Mouse (Mus musculus) right cerebral cortex, postnatal 4 days (tissue): ENCODE results near the gene H13.
A peak's percentile ranks its signal among the peaks of the same experiment; 100 is the strongest.

ENCODE experiments used
- DNase-seq: peaks from one replicate; pipeline ENCODE4 v3.0.0-alpha.2; 2022

Gene H13

DNA sequence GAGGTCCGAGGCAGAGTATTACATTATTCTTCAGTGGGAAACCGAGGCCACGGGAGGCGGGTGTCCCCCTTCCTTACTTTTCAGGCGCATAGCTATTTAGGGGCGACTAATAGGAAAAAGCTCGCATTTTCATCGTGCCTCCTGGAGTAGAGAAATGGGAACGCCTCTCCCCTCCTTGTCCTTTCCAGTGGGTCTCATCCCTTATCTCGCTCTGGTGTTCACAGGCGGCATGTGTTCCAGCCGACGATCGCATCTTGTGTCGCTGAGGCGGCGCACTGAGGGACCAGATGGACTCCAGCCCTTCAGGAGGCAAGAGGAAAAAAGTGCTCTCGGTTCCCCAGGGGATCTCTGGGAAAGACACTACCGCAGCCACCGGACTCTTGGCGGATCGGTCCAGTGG lies 67.5 kb downstream of the H13 start:
- no peak for DNase-seq

DNA sequence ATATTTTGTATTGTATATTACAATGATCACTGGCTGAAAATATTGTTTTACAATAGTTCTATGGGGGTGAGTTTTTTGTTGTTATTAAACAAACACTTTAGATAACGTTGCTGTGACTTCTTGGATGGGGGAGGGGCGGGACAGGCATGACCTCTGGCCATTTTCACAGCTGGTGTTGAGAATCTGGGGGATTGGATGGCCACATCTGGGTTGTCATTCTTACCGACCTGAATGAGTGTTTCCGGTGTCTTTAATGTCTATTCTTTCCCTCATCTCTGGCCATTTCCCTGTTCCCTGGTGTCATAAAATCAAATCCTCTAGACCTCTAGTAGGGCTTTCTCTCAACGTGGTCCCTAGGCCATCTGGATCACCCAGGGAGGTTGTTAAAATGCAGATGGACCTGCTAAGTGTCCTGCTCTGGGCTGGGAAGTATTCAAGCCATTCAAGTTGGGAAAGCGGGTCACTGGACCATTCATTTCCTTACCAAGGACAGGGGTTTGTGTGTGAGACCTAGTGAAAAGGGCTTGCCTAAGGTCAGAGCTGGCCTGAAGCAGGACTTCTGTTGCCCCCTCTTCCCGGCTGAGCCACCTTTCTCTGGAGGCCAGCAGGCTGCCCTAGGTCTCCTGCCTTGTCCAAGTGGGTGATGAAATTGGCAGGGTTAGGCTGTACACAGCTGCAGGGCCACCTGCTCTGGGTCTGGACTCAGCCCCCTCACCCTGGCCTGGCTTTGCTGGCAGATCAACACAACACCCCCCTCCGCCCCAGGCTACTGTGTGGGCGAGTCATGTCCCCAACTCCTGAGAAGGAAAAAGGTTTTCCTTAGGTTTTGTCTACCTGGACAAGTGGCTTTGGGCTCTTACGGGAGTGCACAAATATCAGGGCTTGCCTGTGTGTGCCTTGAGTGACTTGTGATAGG lies 68.3 kb downstream of the H13 start:
- no peak for DNase-seq

DNA sequence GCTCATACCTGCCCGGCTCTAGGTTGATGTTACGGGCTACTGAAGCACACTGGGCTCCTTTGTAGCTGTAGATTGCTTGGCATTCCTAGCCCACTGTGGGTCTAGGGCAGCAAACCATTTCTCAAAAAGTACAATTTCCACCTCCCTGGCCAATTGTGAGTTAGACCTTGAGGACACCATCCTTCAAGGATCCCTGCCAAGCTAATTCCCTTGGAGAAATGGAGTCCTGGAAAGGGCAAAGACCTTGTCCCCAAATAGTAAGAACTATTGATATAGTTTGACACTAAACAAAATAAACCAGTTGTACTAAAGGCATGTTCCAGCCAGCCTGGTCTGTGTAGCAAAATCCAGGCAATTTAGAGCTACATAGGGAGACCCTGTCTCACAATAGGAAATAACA lies 69.1 kb downstream of the H13 start:
- DNase-seq = no peak

DNA sequence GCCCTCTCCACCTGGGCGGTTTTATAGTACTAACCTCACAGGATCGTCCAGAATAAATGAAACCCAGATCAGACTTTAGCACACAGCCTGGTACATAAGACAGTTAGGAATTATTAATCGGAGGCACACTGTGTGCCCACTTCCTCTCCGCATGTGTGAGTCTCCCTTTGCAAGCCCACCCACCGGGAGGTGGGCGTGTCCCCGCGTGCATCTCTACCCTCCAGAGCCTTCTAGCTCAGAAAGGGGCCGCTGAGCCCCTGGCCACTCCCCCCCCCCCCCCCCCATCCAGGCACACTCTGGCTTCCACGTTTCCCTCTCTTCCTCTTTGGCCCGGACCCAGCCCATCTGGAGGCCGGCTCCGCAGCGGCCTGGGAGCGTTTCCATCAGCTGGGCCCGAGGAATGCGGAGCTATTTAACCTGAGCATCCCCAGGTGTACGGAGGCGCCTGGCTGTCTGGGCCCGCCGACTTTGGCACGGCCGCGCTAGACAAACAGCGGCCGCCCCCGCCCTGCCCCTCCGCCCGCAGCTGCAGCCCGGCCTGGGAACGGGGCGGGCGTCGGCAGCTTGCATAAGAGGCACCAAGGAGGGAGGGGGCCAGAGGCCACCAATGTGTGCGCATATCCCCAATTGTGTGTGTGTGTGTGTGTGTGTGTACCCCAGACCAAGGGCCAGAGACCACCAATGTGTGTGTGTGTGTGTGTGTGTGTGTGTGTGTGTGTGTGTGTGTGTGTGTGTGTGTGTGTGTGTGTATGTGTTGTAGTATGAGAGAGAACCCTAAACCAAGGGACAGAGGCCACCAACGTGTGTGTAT lies 70.0 kb downstream of the H13 start:
- peak; percentile 45 for DNase-seq

DNA sequence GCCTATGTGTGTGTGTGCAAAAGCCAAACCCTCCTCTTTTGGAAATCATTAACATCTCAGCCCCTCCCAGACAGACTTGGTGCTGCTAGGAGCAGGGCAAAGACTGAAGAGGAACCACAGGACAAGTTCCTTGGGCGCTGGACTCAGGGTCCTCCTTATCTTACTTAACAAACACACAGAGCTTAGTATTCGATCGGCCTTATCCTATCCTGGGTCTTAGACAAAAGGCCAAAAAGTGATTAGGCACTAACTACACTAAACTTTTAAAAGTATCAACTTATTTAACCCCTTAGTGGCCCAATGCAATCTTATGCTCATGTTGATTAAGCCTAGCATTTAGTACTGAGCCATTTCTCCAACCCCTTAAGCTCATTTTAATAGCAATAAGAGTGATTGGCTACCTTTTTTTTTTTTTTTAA lies 70.6 kb downstream of the H13 start:
- no peak for DNase-seq

DNA sequence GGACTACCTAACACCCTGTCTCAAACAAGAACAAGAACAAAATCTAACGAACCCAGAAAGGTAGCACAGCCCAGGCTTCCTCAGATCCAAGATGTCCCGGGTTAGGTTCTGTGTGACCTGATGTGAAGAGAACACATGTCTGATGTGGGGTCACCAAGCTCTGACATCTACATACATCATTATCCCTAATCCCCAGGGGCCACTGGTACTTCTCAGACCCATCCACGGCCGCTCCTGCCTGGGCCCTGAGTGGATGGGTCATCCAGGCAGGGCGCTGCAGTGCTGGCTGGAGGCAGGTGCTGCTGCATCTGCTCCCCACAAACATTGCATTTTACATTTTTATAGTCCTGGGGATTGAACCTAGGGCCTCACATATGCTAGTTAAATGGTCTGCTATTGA lies 71.2 kb downstream of the H13 start:
- no peak for DNase-seq

DNA sequence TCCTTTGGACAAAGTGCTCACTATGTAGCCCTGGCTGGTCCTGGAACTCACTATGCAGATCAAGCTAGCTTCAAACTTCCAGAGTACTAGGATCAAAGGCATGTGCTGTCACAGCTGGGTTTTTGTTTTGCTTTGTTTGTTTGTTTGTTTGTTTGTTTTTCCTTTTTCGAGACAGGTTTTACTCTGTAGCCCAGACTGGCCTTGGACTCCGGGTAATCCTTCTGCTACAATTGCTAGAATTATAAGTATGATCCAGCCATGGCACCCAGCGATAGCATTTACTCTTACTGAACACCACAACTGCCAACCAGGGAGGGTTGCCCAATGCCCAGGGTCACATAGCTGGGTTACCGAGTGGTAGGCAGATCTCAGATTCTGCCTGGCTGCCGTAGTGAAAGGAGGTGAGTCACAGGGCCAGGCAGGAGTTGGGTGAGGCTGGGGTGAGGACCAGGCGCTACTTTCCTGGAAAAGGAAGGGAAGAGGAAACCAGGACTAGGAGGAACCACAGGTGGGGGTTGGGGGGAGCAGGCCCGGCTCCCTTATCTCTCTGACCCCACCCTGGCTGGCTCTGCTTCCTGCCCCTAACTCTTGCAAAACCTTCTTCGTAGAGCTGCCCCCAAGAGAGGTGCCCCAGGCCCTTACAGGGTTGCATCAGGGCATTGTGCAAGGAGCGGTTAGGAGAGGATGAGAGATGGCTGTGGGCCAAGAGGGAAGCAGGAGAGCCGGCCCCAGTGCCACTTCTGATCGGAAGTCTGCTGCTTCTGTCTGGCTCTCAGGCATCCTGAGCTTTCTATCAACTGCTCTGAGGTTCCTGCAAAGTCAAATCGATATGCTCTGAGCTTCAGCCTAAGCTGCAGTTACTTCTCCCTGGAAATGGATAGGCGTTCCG lies 72.1 kb downstream of the H13 start:
- no peak for DNase-seq

DNA sequence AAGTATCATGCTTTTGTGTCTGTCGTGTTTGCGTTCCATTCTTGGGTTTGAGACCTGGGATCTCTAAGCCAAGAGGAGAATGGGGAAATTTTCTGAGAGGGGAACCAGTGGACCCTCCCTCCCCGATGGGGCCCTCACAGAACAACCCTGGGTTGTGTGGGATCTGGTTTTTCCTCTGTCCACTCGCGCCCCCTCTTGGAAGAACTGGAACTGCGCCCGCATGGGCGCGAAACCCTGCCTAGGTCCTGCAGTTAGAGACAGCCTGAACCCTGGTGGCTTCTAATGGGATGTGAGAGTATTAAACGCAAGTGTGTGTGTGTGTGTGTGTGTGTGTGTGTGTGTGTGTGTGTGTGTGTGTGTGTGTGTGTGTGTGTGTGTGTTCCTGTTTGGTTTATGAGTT lies 73.2 kb downstream of the H13 start:
- DNase-seq = peak; percentile 67

DNA sequence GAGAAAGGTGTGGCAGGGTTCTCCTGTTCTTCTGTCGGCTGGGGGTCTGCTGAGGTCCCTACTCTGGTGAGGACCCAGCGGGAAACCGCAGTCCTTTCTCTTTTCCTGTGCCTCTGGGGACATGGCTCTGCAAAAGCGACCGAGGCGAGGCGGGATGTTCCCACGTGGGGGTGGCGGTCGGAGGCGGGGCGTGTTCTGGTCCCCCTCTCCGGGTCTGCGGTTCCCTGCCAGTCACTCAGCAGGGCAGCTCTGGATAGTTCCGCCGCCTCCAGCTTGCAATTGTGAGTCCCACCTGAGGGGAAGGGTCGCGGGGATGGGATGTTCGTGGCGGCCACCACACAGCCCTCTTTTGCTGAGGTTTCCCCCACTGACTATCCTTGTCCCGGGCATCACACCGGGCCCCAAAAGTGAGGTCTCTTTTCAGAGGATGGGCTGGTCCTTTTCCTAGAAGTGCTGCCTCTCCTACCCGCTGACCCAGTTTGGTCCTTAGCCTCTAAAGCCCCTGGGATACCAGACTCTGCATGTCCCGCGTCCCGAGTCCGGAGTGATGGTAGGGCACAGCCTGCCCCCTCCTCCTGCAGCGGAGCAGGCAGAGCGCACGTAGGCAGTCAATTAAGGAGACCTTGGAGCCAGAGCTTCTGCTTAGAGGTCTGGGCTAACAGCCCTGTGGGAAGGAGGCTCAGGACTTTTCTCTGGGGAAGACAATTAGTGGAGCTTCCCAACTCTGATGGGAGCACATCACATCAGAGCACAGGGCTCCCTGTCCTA lies 84.9 kb downstream of the H13 start, which contains the start of gene Cox4i2:
TSS of gene Cox4i2 (plus strand) at position 230 of the 768 bp plus-strand sequence.
- DNase-seq = no peak

DNA sequence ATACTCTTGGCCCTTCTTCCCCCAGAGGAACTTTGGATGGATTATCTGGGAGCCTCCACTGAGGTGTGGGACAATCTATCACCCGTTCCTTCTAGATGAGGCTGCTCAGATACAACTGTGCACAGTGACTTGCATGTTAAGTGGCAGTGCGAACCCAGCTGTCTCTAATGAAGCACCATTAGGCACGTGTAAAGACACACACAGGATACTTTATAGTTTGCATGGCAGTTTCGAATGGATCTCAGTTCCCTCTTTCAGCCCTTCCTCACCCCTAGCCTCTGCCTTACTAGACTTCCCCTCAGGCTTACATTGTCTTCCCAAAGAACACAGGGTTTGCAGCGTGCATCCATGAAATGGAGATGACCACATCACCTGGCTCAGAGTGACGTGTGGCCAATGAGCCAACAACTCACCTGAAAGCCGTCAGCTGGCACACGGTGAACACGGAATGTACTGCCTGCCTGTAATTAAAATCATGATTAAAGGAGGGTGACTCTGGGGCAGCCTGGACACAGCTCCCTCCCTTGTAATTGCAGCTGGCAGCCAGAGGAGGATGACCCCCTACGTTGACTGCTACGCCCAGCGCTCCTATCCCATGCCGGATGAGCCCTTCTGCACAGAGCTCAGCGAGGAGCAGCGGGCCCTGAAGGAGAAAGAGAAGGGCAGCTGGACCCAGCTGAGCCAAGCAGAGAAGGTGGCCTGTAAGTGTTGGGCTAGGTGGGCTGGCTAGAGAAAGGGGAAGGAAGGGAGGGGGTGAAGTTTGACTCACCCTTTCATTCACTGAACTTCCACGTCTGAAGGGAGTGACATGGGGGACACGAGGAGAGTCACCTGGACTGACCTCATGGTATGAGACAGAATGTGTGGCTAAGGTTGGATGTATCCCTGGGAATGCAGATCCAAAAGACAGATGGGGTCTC lies 87.5 kb downstream of the H13 start:
- DNase-seq = no peak

DNA sequence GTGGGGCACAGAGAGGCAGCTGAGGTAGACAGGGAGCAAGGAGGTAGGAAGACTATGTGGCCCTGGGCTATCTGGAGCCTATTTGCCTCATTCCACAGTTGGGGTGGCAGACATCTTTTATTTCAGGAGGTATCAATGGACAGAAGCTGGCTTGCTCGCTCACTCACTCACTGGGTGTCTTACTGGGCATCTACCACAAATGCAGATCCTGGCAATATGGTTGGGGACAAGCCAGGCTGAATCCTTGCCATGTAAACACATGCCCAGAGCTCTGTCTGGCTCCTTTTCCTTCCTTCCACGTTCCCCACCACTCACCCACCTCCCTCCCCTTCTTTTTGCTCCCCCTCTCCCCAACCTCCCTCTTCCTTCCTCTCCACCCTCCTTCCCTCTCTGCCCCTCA lies 88.2 kb downstream of the H13 start:
- DNase-seq = peak; percentile 19
